Mouse (Mus musculus) liver, adult 2 months (tissue): Measurements from ENCODE around the gene Rbms1. TPM values are rescaled to one million over a fixed set of nuclear protein-coding genes. Genes with fewer than 3 reads are reported as not detected.

Source experiments
- DNase-seq: peaks from one replicate; pipeline ENCODE4 v3.0.0-alpha.2; 2011; ENCODE audit warnings: low read depth, low spot score; ENCODE audit errors: extremely low read depth
- H3K27ac ChIP-seq: fragments of 200-500 bp; replicated peaks from 2 replicates; pipeline ENCODE4 v1.5.1; 2012; ENCODE audit warnings: low read depth, mild to moderate bottlenecking, control low read depth, inconsistent platforms, low read length; ENCODE audit not compliant: insufficient read depth
- H3K27me3 ChIP-seq: fragments of 200-500 bp; 2 replicates; pipeline ENCODE4 v1.6.1; 2012; ENCODE audit warnings: mild to moderate bottlenecking, moderate library complexity, low read length, inconsistent platforms; ENCODE audit not compliant: control insufficient read depth, insufficient read depth
- H3K36me3 ChIP-seq: fragments of 200-500 bp; 2 replicates; pipeline ENCODE4 v1.6.1; 2012; ENCODE audit warnings: low read length, inconsistent platforms; ENCODE audit not compliant: control insufficient read depth, insufficient read depth
- H3K4me1 ChIP-seq: fragments of 200-500 bp; 2 replicates; pipeline ENCODE4 v1.6.1; 2011; ENCODE audit warnings: low read length; ENCODE audit not compliant: control insufficient read depth, insufficient read depth
- H3K4me3 ChIP-seq: fragments of 200-500 bp; 2 replicates; pipeline ENCODE4 v1.5.1; 2011; ENCODE audit warnings: low read depth, mild to moderate bottlenecking, control low read depth, low read length, moderate library complexity; ENCODE audit not compliant: insufficient read depth
- H3K79me2 ChIP-seq: fragments of 200-500 bp; 2 replicates; pipeline ENCODE4 v1.6.1; 2012; ENCODE audit warnings: inconsistent platforms, mild to moderate bottlenecking, low read length, moderate library complexity; ENCODE audit not compliant: control insufficient read depth, insufficient read depth
- H3K9ac ChIP-seq: fragments of 200-500 bp; 2 replicates; pipeline ENCODE4 v1.6.1; 2012; ENCODE audit warnings: low read depth, mild to moderate bottlenecking, control low read depth, inconsistent platforms, low read length
- CTCF ChIP-seq: fragments of 200-500 bp; IDR thresholded peaks from 2 replicates; pipeline ENCODE4 v1.5.1; 2011; ENCODE audit warnings: low read depth, low read length, control low read depth
- POLR2A ChIP-seq: fragments of 200-500 bp; IDR thresholded peaks from 2 replicates; pipeline ENCODE4 v1.6.1; 2011; ENCODE audit warnings: low read length, control low read depth; ENCODE audit not compliant: insufficient read depth; ENCODE audit errors: extremely low read depth
- WGBS: fragments of 180-500 bp; shearing (Covaris S2); methylation state at CpG from one replicate; pipeline ENCODE4 v1.1.7; 2018; 5-methylcytosine and 5-hydroxymethylcytosine counted together
- polyA plus RNA-seq: library from polyadenylated mRNA; depleted of rRNA; stranded (reverse); fragments of >200 nt; gene quantifications from 2 replicates; pipeline ENCODE4 v1.2.3, GENCODE M21; 2012
- total RNA-seq: library from RNA; depleted of rRNA; stranded (reverse); fragments of >200 nt; gene quantifications from 2 replicates; pipeline ENCODE4 v1.2.3, GENCODE M21; 2014

The Rbms1 gene
- total and polyA plus RNA-seq, 2 experiments, result 25.8 to 54.6 TPM

GRCm38 (mm10) chr2:60871001-60871400 lies 92.0 kb downstream of the Rbms1 start:
- Histone ChIP-seq H3K27me3 (no peaks in the 10 kb centered on the region), H3K79me2 (peaks cover 42% of the 10 kb centered on the region), H3K4me3 (no peak overlapping the region), H3K27ac (no peak overlapping the region), H3K9ac (no peak overlapping the region), H3K36me3 (no peaks in the 10 kb centered on the region), H3K4me1 (peaks cover 12% of the 10 kb centered on the region)
- DNase-seq, result no peak
- TF ChIP-seq CTCF (no peak), POLR2A (no peak)
- WGBS, result 71% methylated on average over 5 of the region's 5 CpGs

DNA sequence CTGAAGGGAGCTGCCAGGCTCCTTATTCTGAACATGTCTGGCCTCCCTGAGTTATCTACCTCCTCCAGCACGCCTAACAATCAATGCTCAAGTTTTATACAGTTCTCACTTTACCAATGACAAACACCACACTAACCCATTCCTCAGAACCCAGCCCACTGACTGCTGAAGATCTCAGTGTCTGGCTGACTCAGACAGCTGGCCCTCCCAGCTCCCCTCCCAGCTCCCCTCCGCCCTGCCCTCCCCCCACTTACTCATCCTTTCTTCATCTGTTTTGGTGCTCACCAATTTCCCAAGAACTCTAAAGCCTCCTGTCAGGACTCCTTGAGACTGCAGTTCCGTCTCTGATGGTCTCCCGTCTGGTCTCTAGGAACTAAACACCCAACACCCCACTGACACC lies 92.5 kb downstream of the Rbms1 start:
- H3K9ac ChIP-seq, result no peak overlapping the region
- peaks cover 14% of the 10 kb centered on the region for H3K4me1 ChIP-seq
- TF ChIP-seq CTCF (no peak), POLR2A (no peak)
- no peak overlapping the region for H3K4me3 ChIP-seq
- H3K36me3 ChIP-seq, result no peaks in the 10 kb centered on the region
- WGBS, result 93% methylated on average over 4 of the region's 4 CpGs
- no peak overlapping the region for H3K27ac ChIP-seq
- H3K79me2 ChIP-seq, result peaks cover 40% of the 10 kb centered on the region
- DNase-seq, result no peak
- H3K27me3 ChIP-seq, result no peaks in the 10 kb centered on the region

- H3K79me2 ChIP-seq, result peaks cover 33% of the 10 kb centered on the region; the same call in 1 of the 2 replicates
- H3K4me1 ChIP-seq, result peaks cover 19% of the 10 kb centered on the region
- H3K9ac ChIP-seq, result no peak overlapping the region
- H3K36me3 ChIP-seq, result no peaks in the 10 kb centered on the region
- TF ChIP-seq CTCF, result no peak
- TF ChIP-seq POLR2A, result no peak
- no peak overlapping the region for H3K4me3 ChIP-seq
- H3K27me3 ChIP-seq, result no peaks in the 10 kb centered on the region
- peak; percentile 27 for DNase-seq
- WGBS, result 82% methylated on average over 12 of the region's 12 CpGs
- no peak overlapping the region for H3K27ac ChIP-seq
Measured at GRCm38 (mm10) chr2:60869001-60869743, 93.8 kb downstream of the Rbms1 start.

- H3K4me1 ChIP-seq, result peaks cover 24% of the 10 kb centered on the region
- no peak overlapping the region for H3K9ac ChIP-seq
- H3K27me3 ChIP-seq, result no peaks in the 10 kb centered on the region
- DNase-seq, result no peak
- no peak overlapping the region for H3K4me3 ChIP-seq
- H3K36me3 ChIP-seq, result no peaks in the 10 kb centered on the region
- no peak overlapping the region for H3K27ac ChIP-seq
- 54% methylated on average over 4 of the region's 4 CpGs for WGBS
- H3K79me2 ChIP-seq, result peaks cover 33% of the 10 kb centered on the region; the same call in 1 of the 2 replicates
- TF ChIP-seq CTCF, result no peak
- no peak for TF ChIP-seq POLR2A
Measured at GRCm38 (mm10) chr2:60868060-60868662, 94.8 kb downstream of the Rbms1 start.

DNA sequence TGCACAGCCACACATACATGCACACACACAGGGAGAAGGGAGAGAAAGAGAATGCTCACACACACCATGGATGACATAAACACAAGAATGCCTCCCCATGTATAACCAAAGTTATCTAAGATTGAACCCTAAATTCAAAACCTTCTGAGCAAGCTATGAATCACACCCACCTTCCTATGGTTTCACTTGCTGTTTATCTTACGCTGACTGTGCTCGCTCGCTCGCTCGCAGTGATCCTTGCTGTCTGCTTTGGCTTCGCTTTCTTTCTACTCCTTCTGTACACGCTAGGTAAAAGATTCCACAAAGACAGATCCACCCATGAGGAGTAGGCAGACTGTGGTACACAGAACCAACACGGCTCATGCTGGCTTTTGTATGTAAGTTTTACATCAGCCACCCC lies 95.7 kb downstream of the Rbms1 start:
- Histone ChIP-seq H3K27ac (no peak overlapping the region), H3K36me3 (no peaks in the 10 kb centered on the region), H3K9ac (no peak overlapping the region), H3K4me1 (peaks cover 27% of the 10 kb centered on the region), H3K4me3 (no peak overlapping the region), H3K27me3 (no peaks in the 10 kb centered on the region), H3K79me2 (peaks cover 28% of the 10 kb centered on the region; the same call in 1 of the 2 replicates)
- TF ChIP-seq CTCF, result no peak
- TF ChIP-seq POLR2A, result no peak
- 88% methylated on average over 8 of the region's 8 CpGs for WGBS
- DNase-seq, result no peak

GRCm38 (mm10) chr2:60865869-60866268 lies 97.1 kb downstream of the Rbms1 start:
- peaks cover 25% of the 10 kb centered on the region for H3K4me1 ChIP-seq
- TF ChIP-seq POLR2A, result no peak
- TF ChIP-seq CTCF, result no peak

More at GRCm38 (mm10) chr2:60865869-60866268, 97.1 kb downstream of the Rbms1 start:
- H3K79me2 ChIP-seq, result peaks cover 27% of the 10 kb centered on the region; the same call in 1 of the 2 replicates
- no peaks in the 10 kb centered on the region for H3K27me3 ChIP-seq
- H3K9ac ChIP-seq, result no peak overlapping the region
- H3K36me3 ChIP-seq, result no peaks in the 10 kb centered on the region
- no peak overlapping the region for H3K4me3 ChIP-seq
- no peak for DNase-seq
- WGBS, result 37% methylated on average over 1 of the region's 1 CpGs
- no peak overlapping the region for H3K27ac ChIP-seq
